Mouse (Mus musculus): ENCODE results near the gene Tmem150c.
A peak's percentile ranks its signal among the peaks of the same experiment; 100 is the strongest.

Tmem150c gene

DNA sequence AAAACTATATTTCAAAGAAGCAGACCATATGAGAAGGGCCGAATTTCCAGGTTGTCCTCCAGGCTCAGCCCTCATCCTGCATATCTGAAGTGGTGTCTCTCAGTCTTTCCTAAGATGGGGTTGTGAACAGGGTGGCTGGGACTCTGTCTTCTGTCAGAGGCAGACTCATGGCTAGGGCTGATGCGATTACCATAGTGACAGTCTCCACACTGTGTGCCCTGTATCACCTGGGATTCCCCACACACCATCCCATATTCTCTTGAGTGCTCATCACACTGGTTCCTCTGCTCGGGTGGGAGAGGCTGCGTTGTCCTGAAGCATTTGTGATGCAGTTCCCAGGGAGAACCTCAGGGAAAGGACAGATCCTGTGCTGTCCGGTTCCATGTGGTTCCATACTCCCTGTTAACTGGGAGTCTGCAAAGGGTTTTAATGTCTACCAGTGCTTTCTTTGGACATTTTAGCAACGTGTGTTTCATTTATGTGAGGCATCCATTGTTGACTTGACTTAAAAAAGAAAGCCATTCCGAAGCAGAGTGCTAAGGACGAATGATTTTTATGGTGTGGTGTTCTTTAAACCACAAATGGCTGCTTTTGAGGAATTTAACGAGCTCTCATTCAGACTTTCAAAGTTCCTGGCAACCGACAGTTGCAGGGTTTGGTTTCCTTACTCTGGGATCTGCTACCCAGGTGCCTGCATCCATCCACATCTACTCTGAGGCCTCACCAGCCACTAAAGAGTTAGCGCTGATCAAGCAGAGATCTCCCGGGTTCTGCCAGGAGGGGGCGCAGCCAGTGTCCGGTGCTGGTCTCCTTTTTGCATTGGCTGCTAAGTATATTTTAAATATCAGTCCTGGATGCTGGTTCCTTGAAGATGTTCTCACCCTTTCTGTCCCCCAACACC is 7.2 kb upstream of the Tmem150c start:
- no peak for DNase-seq (ENCODE audit: low spot score in 2 of 2)

DNA sequence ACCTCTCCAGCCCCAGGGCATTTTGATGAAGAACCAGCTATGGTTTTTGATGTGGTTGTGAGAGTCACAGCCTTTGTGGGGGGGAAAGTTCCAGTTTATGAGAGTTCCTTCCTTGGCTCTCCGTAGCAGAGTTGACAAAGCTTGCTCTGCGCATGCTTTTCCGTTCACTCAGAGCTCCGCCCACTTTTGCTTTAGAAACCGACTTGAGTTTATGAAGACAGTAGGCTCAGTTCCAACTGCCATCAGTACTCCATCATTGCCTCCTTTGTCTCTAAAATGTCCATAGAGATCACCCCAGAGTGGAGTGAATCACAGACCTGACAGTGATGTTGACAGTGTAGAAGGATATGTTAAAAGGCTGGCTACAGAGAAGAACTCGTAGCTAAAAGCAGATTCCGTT is 3.8 kb upstream of the Tmem150c start:
- DNase-seq (ENCODE audit: low spot score in 2 of 2), result no peak

DNA sequence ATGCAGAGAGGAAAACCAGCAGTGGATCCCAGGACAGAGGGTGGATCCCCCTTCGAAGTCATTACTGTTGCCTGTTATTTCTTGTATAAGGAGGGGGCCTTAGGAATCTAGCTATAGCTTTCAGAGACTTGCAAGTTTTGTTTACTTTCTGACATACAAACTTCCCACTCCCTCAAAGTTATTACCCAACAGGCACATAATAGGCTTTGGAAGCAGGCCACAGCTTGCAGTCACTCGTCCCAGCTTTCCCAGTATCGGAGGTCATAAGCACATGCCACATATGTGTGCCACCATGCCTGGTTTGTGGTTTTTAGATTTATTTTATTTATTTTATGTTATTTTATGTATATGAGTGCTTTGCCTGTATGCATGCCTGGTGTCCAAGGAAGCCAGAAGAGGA is 3.2 kb upstream of the Tmem150c start:
- no peak for DNase-seq (ENCODE audit: low spot score in 2 of 2)

DNA sequence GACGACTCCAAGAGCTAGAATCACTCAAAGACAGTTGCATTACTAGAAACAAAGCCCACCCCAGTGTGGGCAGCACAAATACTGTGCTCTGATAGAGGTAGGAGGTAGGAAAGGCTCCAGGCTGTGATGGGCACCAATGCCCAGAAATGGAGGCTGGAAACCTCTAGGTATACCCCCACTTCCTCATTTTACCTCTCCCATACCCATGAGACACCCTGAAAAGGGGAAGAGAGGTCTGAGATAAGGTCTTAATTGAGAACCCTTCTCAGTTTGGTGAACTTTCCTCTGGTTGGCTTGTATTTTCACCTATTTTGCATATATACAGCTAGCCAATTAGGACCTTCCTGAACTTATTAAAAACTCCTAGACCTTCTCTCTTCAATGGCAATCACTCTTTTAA is 2.4 kb upstream of the Tmem150c start:
- DNase-seq (ENCODE audit: low spot score in 2 of 2), result no peak

DNA sequence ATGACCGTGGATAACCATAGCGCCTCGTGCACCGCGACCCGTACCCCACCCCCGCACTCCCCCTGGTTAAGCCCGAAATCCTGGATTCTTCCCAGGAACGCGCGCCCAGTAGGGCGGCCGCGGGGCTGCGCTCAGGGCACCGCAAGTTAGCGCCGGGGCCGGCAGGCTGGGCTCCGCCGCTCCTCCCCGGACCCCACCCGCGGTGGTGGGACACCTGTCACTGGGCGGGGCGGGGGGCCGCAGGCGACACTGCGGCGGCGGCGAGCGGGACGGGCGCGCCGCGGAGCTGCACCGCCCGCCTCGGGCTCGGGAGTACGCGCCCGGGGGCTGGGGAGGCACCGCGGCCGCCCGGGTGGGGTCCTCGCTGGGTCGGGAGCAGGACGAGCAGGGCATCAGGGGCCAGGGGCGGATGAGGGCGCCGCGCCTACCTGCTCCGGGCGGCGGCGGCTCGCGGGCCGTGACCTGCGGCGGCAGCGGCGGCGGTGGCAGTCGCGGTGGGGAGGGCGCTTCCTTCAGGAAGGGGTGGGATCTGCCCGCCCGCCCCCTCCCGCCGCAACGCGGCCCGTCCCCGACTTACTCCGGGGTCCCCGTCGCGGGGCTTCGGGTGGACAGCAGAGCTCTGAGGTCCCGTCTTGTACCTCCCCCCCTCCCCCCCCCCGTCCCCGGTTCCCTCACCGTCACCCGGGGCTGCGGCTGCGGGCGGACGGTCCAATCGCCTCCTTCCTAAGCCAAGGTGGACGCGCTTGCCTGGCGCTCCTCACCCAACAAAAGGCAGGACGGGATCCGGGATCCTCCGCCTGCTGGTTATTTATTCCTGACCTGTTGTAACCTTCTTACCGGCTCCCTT is 594 bp downstream of the Tmem150c start:
- DNase-seq (ENCODE audit: low spot score in 2 of 2), result no peak

DNA sequence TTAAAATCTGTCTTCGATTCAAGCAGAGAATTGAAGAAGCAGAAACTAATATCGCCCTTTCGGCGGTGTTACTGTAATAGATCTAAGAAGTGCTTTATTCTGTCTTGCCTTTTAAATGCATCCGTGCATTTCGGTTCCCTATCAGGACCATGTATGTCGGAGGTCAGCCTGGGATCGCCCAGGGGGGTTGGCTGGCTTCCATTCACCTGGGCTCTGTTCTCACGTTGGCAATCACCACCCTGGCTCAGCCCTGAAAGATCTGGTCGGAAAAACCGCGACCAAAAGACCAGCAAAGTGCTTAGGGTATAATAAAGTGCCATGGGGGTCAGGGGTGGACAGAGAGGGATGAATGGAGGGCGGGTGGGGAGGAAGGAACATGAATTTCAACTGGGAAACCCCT is 1.3 kb downstream of the Tmem150c start:
- no peak for DNase-seq (ENCODE audit: low spot score in 2 of 2)

GRCm38 (mm10) chr5:100155646-100156045 is 4.0 kb downstream of the Tmem150c start:
- DNase-seq (ENCODE audit: low spot score in 2 of 2), result no peak

DNA sequence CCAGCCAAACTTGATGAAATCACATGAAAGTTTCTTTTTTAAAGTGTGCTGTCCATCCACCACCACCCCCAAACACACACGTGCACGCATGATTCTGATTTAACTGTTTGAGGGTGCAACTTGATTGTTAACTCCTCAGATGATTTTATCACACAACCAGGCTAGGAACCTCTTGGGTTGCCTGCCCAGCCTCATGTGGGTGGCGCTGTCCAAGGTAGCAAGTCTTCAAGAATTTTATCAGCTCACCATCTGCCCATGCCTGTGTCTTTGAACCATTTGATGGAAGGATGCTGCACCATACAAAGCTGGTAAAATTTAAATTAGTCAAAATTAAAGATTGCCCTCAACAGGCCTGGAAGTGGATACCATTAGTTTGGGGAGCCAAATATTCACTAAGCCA is 9.6 kb downstream of the Tmem150c start:
- no peak for DNase-seq (ENCODE audit: low spot score in 2 of 2)

- DNase-seq (ENCODE audit: low spot score in 2 of 2), result no peak
Measured at GRCm38 (mm10) chr5:100144836-100145235, 14.8 kb downstream of the Tmem150c start.

DNA sequence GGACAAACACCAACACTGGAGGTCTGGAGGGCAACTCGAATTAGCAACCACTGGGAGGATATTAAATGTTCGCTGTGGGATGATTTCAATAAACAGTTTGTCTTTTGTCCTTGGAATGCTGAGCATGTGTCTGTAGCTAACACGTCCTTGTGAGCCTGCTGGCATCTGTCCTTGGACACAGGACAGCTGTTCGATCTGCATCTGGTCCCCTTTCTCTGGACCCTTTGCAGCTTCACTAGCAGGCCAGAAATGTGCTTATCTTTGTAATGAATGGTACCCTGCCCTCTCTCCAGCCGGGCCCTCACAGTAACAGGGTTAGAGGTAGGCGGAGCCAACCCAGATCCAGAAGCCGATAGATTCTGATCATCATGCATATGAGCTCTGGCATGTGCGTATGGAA is 32.3 kb downstream of the Tmem150c start:
- no peak for DNase-seq (ENCODE audit: low spot score in 2 of 2)

DNA sequence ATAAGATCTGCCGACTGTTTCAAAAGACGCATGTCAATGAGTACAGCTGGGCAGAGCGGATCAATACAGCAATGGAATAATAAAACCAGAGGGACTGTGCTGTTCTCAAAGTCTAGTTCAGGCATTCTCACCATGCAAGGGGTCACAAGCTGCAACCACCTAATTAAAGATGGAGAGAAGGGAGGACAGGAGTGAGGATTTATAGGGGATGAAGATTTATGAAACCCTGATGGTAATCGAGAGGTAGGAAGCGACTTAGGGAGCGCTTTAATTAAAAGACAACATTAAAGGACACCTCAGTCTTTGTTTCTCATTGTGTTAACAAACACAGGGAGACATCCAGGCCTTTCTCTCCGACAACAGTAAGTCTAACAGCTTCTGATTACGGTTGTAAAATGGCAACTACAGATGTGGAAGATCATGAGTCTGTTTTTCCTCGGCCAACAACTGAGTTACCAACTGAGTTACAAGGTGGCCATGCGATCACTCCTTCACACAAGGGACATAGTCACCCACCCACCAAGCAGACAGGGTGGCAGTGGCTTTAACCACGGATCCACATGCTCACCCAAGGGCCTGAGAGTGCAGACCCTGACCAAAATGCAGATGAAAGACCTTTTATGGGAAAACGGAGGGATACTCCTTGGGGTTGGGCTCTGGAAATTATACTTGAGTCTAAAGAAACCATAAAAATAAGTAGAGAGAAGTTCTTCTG is 34.0 kb downstream of the Tmem150c start:
- no peak for DNase-seq (ENCODE audit: low spot score in 2 of 2)

GRCm38 (mm10) chr5:100124530-100124929 is 35.1 kb downstream of the Tmem150c start:
- DNase-seq (ENCODE audit: low spot score in 2 of 2), result no peak

- no peak for DNase-seq (ENCODE audit: low spot score in 2 of 2)
Measured at GRCm38 (mm10) chr5:100123283-100123682, 36.3 kb downstream of the Tmem150c start.

DNA sequence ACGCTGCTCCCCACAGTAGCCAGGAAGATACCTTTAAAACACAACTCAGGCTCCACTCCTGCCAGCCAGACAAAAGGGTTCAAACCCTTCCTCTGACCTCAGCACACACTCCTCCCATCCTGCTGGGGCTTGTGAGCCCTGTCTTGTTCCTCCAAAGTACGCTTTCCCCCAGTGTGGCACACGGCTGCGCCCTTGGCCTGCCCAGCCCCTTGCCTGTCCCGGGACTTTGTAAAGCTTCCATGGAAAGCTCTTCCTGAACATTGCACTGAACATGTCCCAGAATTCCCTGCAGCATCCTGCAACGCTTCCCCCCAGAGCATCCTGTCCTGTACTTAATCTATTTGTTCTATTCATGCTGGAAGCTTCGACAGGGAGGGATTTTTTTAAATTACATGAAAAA is 38.4 kb downstream of the Tmem150c start:
- no peak for DNase-seq (ENCODE audit: low spot score in 2 of 2)

DNA sequence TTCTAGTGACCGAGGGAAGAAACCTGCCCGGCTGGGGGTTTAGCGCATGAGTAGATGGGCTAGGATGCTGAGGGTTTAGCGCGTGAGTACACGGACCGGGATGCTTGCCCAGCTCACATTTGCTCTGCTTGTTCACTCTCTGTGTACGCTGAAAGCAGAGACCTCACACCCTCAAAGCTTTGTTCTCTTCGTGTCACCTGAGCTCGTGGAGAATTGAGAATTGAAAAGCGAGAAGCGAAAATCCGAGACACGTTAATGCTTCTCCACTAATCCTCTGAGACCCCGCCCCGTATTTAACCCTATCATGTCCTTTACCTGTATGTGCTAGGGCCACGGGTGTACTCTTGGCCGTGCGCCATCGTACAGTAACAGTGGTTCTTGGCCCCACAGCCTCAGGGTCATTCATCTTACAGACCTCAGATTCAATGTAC is 38.9 kb downstream of the Tmem150c start:
- DNase-seq (ENCODE audit: low spot score in 2 of 2), result no peak

DNA sequence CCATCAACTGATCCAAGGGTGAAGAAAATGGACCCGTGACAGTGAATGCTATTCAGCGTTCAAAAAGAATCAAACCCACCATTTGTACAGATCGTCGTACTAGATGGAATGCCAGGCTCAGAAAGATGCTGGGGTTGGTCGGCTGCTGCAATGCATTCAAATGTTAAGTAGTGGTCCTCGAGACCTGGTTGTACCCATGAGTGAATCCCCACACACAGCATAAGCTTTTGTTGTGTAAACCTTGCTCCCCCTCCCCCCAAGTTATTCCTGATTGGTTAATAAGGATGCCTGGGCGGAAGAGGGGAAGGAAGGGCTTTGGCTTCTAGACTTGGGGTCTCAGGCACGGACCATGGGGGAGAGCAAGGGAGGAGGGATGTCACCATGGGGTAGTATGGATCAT is 40.3 kb downstream of the Tmem150c start:
- DNase-seq (ENCODE audit: low spot score in 2 of 2), result no peak

- DNase-seq (ENCODE audit: low spot score in 2 of 2), result no peak
Measured at GRCm38 (mm10) chr5:100113403-100113802, 46.2 kb downstream of the Tmem150c start.

- no peak for DNase-seq (ENCODE audit: low spot score in 2 of 2)
Measured at GRCm38 (mm10) chr5:100110581-100110980, 49.0 kb downstream of the Tmem150c start.

DNA sequence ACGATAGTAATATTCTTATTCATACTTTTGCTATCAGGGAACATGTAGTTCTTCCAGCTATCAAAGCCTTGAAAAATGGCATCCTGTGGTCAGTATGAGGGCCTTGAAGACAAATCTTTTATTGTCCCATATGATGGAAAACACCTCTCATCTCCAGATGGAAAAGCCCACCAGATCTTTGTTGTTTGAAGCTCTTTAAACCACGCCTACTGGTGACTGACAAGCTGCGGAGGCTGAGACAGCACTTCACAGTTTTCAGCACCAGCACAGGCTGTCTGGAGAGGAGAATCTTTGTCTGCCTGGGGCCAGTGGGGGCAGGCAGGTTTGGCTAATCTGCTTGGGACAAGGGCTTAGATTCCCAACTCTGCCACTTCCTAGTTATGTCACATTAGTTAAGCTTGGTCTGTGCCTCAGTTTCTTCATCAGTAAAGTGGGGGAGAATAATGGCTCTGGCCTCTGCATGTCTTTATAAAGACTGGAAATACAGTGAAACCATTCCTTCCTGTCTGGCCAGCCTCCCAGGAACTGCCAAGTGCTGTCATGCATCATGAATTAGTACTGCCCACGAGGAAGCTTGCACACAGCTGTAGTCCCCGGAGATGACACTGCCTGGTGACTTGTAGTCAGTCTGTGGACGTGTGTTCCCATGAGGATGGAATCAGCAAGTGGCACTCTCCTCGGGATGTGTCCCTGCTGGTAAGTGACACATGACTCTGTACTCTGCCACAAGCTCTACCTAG is 49.9 kb downstream of the Tmem150c start:
- no peak for DNase-seq (ENCODE audit: low spot score in 2 of 2)

DNA sequence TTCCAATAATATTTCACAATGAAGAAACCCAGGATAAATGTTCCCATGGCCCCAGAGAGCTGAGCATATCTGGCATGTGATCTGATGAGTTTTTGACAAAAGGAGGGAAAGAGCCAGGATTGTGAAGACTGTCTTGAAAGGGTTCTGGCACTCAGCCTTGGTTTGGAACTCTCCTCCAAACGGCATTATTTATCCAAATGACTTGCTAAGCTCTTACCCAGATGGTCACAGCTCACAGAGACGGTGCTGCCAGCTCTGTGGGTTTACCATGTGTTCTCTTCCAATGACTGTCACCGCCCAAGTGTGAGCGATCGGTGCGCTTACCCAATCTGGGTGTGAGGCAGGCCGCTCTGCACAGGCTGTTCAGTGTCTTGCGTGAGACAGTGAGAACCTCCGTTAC is 50.7 kb downstream of the Tmem150c start:
- DNase-seq (ENCODE audit: low spot score in 2 of 2), result peak; percentile 64 to 68

- no peak for DNase-seq (ENCODE audit: low spot score in 2 of 2)
Measured at GRCm38 (mm10) chr5:100102395-100102794, 57.2 kb downstream of the Tmem150c start.
